Mouse (Mus musculus) erythroblast, embryonic 14.5 days (primary cell): ENCODE results near the gene Syne3.

Experiments used
- GATA1 ChIP-seq: IDR thresholded peaks from 2 replicates; pipeline ENCODE4 v1.6.1; 2012; ENCODE audit warnings: low read length, inconsistent platforms, mixed read lengths
- TAL1 ChIP-seq: IDR thresholded peaks from 3 replicates; pipeline ENCODE4 v1.6.1; 2012; ENCODE audit warnings: low read length, inconsistent platforms, mixed read lengths

DNA sequence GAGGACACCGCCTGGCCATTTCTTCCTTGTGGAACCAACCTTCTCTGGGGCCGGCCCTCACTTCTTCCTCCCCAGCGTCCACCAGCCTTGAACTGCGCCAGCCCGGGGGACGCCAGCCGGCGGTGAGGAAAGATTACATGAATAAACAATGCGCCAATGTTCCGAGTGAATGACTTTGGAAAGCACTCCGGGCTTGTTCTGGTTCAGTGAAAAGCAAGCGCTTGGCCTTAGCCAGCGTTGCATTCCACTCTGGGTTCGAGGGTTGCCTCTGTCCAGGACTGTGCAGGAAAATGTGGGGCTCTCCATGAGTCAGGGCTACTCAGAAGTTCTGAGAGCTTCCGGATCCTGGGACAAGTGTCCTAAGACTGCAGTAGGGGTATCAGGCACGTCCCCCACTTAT lies 113.0 kb downstream of the Syne3 start:
- TF ChIP-seq GATA1 (no peak), TAL1 (no peak)
